Mouse (Mus musculus): Measurements from ENCODE around the gene Mier2.

Gene Mier2

GRCm38 (mm10) chr10:79554330-79555237 is at the start of gene Mier2:
TSS of gene Mier2 (minus strand) at chr10:79555199.
- peak; percentile 64 to 74 for DNase-seq (ENCODE audit: low spot score in 2 of 2)

- DNase-seq (ENCODE audit: low spot score in 2 of 2) = no peak
These were observed 42.9 kb upstream of the Mier2 start for GRCm38 (mm10) chr10:79597936-79598230.

- no peak for DNase-seq (ENCODE audit: low spot score in 2 of 2)
These were observed 42.3 kb upstream of the Mier2 start for GRCm38 (mm10) chr10:79597051-79597935.

- DNase-seq (ENCODE audit: low spot score in 2 of 2) = no peak
These were observed 40.6 kb upstream of the Mier2 start for GRCm38 (mm10) chr10:79595590-79595929.

GRCm38 (mm10) chr10:79594872-79595589 is 40.0 kb upstream of the Mier2 start:
- DNase-seq (ENCODE audit: low spot score in 2 of 2) = peak in 1 of 2 experiments; percentile 36

GRCm38 (mm10) chr10:79594111-79594510 is 39.1 kb upstream of the Mier2 start:
- DNase-seq (ENCODE audit: low spot score in 2 of 2) = no peak

GRCm38 (mm10) chr10:79590702-79591101 is 35.7 kb upstream of the Mier2 start:
- no peak for DNase-seq (ENCODE audit: low spot score in 2 of 2)

GRCm38 (mm10) chr10:79587752-79588126 is 32.7 kb upstream of the Mier2 start:
- no peak for DNase-seq (ENCODE audit: low spot score in 2 of 2)

- DNase-seq (ENCODE audit: low spot score in 2 of 2) = no peak
These were observed 32.2 kb upstream of the Mier2 start, which contains the start of gene Theg for GRCm38 (mm10) chr10:79587061-79587751. TSS of gene Theg (minus strand) at chr10:79587331.

- DNase-seq (ENCODE audit: low spot score in 2 of 2) = no peak
These were observed 31.2 kb upstream of the Mier2 start for GRCm38 (mm10) chr10:79586243-79586642.

GRCm38 (mm10) chr10:79585723-79586122 is 30.7 kb upstream of the Mier2 start:
- DNase-seq (ENCODE audit: low spot score in 2 of 2) = no peak

- no peak for DNase-seq (ENCODE audit: low spot score in 2 of 2)
These were observed 30.1 kb upstream of the Mier2 start for GRCm38 (mm10) chr10:79585136-79585535.

- DNase-seq (ENCODE audit: low spot score in 2 of 2) = no peak
These were observed 29.4 kb upstream of the Mier2 start for GRCm38 (mm10) chr10:79584426-79584825.

GRCm38 (mm10) chr10:79584021-79584420 is 29.0 kb upstream of the Mier2 start:
- no peak for DNase-seq (ENCODE audit: low spot score in 2 of 2)

GRCm38 (mm10) chr10:79581501-79581900 is 26.5 kb upstream of the Mier2 start:
- DNase-seq (ENCODE audit: low spot score in 2 of 2) = no peak

- DNase-seq (ENCODE audit: low spot score in 2 of 2) = no peak
These were observed 25.8 kb upstream of the Mier2 start for GRCm38 (mm10) chr10:79580811-79581210.

- no peak for DNase-seq (ENCODE audit: low spot score in 2 of 2)
These were observed 25.4 kb upstream of the Mier2 start for GRCm38 (mm10) chr10:79580356-79580755.

GRCm38 (mm10) chr10:79579781-79580180 is 24.8 kb upstream of the Mier2 start:
- no peak for DNase-seq (ENCODE audit: low spot score in 2 of 2)

- no peak for DNase-seq (ENCODE audit: low spot score in 2 of 2)
These were observed 23.9 kb upstream of the Mier2 start for GRCm38 (mm10) chr10:79578891-79579290.

GRCm38 (mm10) chr10:79578276-79578675 is 23.3 kb upstream of the Mier2 start:
- no peak for DNase-seq (ENCODE audit: low spot score in 2 of 2)

GRCm38 (mm10) chr10:79577376-79577775 is 22.4 kb upstream of the Mier2 start:
- no peak for DNase-seq (ENCODE audit: low spot score in 2 of 2)
